Mouse (Mus musculus) heart, embryonic 11.5 days (tissue): ENCODE data around the gene Oosp3. TPM values are rescaled to one million over a fixed set of nuclear protein-coding genes. Genes with fewer than 3 reads are reported as not detected.

ENCODE experiments used
- ATAC-seq: fragments of 200-750 bp; cut with Nextera tagmentation; replicated peaks from 2 replicates; pipeline ENCODE4 v1.8.0; 2017; ENCODE audit warnings: moderate library complexity; ENCODE audit not compliant: insufficient number of reproducible peaks, low FRiP score, low TSS enrichment
- H3K27ac ChIP-seq: fragments of 300-500 bp; sonication (generic); 2 replicates; pipeline ENCODE4 v1.5.1; 2014; ENCODE audit warnings: mild to moderate bottlenecking, low read depth, low read length
- H3K27me3 ChIP-seq: fragments of 300-500 bp; sonication (generic); 2 replicates; pipeline ENCODE4 v1.6.1; 2014; ENCODE audit warnings: mild to moderate bottlenecking, low read length, mixed read lengths; ENCODE audit not compliant: control insufficient read depth, insufficient read depth
- H3K36me3 ChIP-seq: fragments of 300-500 bp; sonication (generic); 2 replicates; pipeline ENCODE4 v1.6.1; 2014; ENCODE audit warnings: mild to moderate bottlenecking, low read length, moderate library complexity, mixed read lengths; ENCODE audit not compliant: control insufficient read depth, insufficient read depth
- H3K4me1 ChIP-seq: fragments of 300-500 bp; sonication (generic); 2 replicates; pipeline ENCODE4 v1.6.1; 2014; ENCODE audit warnings: low read length; ENCODE audit not compliant: control insufficient read depth, insufficient read depth
- H3K4me2 ChIP-seq: fragments of 300-500 bp; sonication (generic); 2 replicates; pipeline ENCODE4 v1.6.1; 2014; ENCODE audit warnings: mild to moderate bottlenecking, moderate library complexity
- H3K4me3 ChIP-seq: fragments of 300-500 bp; sonication (generic); 2 replicates; pipeline ENCODE4 v1.5.1; 2014; ENCODE audit warnings: low read depth, low read length
- H3K9ac ChIP-seq: fragments of 300-500 bp; sonication (generic); 2 replicates; pipeline ENCODE4 v1.6.1; 2014; ENCODE audit warnings: mild to moderate bottlenecking, low read depth, low read length, moderate library complexity
- H3K9me3 ChIP-seq: fragments of 300-500 bp; sonication (generic); replicated peaks from 2 replicates; pipeline ENCODE4 v1.6.1; 2016; ENCODE audit warnings: low read length; ENCODE audit not compliant: control insufficient read depth
- WGBS: fragments of 180-500 bp; shearing (Covaris S2); extraction: QIAGEN DNeasy Blood & Tissue Kit; methylation state at CpG from one replicate; pipeline ENCODE4 v1.1.7; 2014; ENCODE audit not compliant: insufficient replicate concordance; 5-methylcytosine and 5-hydroxymethylcytosine counted together
- polyA plus RNA-seq: library from polyadenylated mRNA; unstranded; fragments of >200 nt; fragmentation: Nextera tagmentation; extraction: Ambion mirVana; gene quantifications from 2 replicates; pipeline ENCODE4 v1.2.1, GENCODE M21; 2014

The Oosp3 gene
- polyA plus RNA-seq, 1 experiment from 2014 or later: not detected

- Histone ChIP-seq H3K27me3 (no peaks in the 10 kb centered on the region), H3K27ac (no peak overlapping the region), H3K9me3 (no peaks in the 10 kb centered on the region), H3K4me2 (no peak overlapping the region), H3K4me3 (no peak overlapping the region), H3K36me3 (no peaks in the 10 kb centered on the region), H3K9ac (no peak overlapping the region), H3K4me1 (no peaks in the 10 kb centered on the region)
- WGBS: 80% methylated on average over 3 of the region's 3 CpGs
- ATAC-seq: no peak
These were observed 23.2 kb downstream of the Oosp3 start for GRCm38 (mm10) chr19:11720071-11720470.

- H3K4me1 ChIP-seq: no peaks in the 10 kb centered on the region
- no peak overlapping the region for H3K27ac ChIP-seq
- WGBS: 79% methylated on average over 2 of the region's 2 CpGs
- H3K4me2 ChIP-seq: no peak overlapping the region
- no peaks in the 10 kb centered on the region for H3K36me3 ChIP-seq
- H3K9me3 ChIP-seq: no peaks in the 10 kb centered on the region
- no peaks in the 10 kb centered on the region for H3K27me3 ChIP-seq
- no peak overlapping the region for H3K4me3 ChIP-seq
- no peak overlapping the region for H3K9ac ChIP-seq
- ATAC-seq: no peak
These were observed 27.0 kb downstream of the Oosp3 start for GRCm38 (mm10) chr19:11723870-11724269.

- Histone ChIP-seq H3K9me3 (no peaks in the 10 kb centered on the region), H3K36me3 (no peaks in the 10 kb centered on the region), H3K9ac (no peak overlapping the region), H3K4me3 (no peak overlapping the region), H3K27me3 (no peaks in the 10 kb centered on the region), H3K4me2 (no peak overlapping the region), H3K4me1 (no peaks in the 10 kb centered on the region), H3K27ac (no peak overlapping the region)
- ATAC-seq: no peak
- WGBS: 70% methylated on average over 6 of the region's 6 CpGs
These were observed 27.4 kb downstream of the Oosp3 start for GRCm38 (mm10) chr19:11724275-11724674.

- Histone ChIP-seq H3K4me3 (no peak overlapping the region), H3K9me3 (no peaks in the 10 kb centered on the region), H3K4me2 (no peak overlapping the region), H3K27me3 (no peaks in the 10 kb centered on the region), H3K36me3 (no peaks in the 10 kb centered on the region), H3K4me1 (no peaks in the 10 kb centered on the region), H3K9ac (no peak overlapping the region), H3K27ac (no peak overlapping the region)
- no peak for ATAC-seq
- WGBS: 60% methylated on average over 2 of the region's 2 CpGs
These were observed 29.1 kb downstream of the Oosp3 start for GRCm38 (mm10) chr19:11725915-11726314.

GRCm38 (mm10) chr19:11727304-11727703 is 30.4 kb downstream of the Oosp3 start:
- no peak for ATAC-seq
- Histone ChIP-seq H3K27me3 (no peaks in the 10 kb centered on the region), H3K27ac (no peak overlapping the region), H3K4me1 (no peaks in the 10 kb centered on the region), H3K9ac (no peak overlapping the region), H3K9me3 (no peaks in the 10 kb centered on the region), H3K4me3 (no peak overlapping the region), H3K4me2 (no peak overlapping the region), H3K36me3 (no peaks in the 10 kb centered on the region)
- 85% methylated on average over 5 of the region's 5 CpGs for WGBS

- H3K9ac ChIP-seq: no peak overlapping the region
These were observed 33.4 kb downstream of the Oosp3 start for GRCm38 (mm10) chr19:11730278-11730677.

GRCm38 (mm10) chr19:11736455-11736854 is 39.6 kb downstream of the Oosp3 start:
- no peak for ATAC-seq
- WGBS: 46% methylated on average over 1 of the region's 1 CpGs
- Histone ChIP-seq H3K9ac (no peak overlapping the region), H3K4me2 (no peak overlapping the region), H3K4me3 (no peak overlapping the region), H3K9me3 (no peaks in the 10 kb centered on the region), H3K4me1 (no peaks in the 10 kb centered on the region), H3K27ac (no peak overlapping the region), H3K27me3 (no peaks in the 10 kb centered on the region), H3K36me3 (no peaks in the 10 kb centered on the region)

More at GRCm38 (mm10) chr19:11730278-11730677, 33.4 kb downstream of the Oosp3 start:
- Histone ChIP-seq H3K9me3 (no peaks in the 10 kb centered on the region), H3K4me1 (no peaks in the 10 kb centered on the region), H3K27ac (no peak overlapping the region), H3K4me2 (no peak overlapping the region), H3K27me3 (no peaks in the 10 kb centered on the region), H3K36me3 (no peaks in the 10 kb centered on the region), H3K4me3 (no peak overlapping the region)
- ATAC-seq: no peak
- 62% methylated on average over 1 of the region's 1 CpGs for WGBS

GRCm38 (mm10) chr19:11745680-11746079 is 48.8 kb downstream of the Oosp3 start:
- Histone ChIP-seq H3K27me3 (no peaks in the 10 kb centered on the region), H3K9me3 (no peaks in the 10 kb centered on the region), H3K4me3 (no peak overlapping the region), H3K4me2 (no peak overlapping the region), H3K9ac (no peak overlapping the region), H3K4me1 (no peaks in the 10 kb centered on the region), H3K27ac (no peak overlapping the region), H3K36me3 (no peaks in the 10 kb centered on the region)
- ATAC-seq: no peak

GRCm38 (mm10) chr19:11747298-11747697 is 50.4 kb downstream of the Oosp3 start, which contains the start of gene Gif:
Gene Gif, plus strand, starts transcription at chr19:11747554.
- Histone ChIP-seq H3K9me3 (no peaks in the 10 kb centered on the region), H3K36me3 (no peaks in the 10 kb centered on the region), H3K27ac (no peak within 1 kb of the TSS), H3K4me3 (no peak within 1 kb of the TSS), H3K4me1 (no peaks in the 10 kb centered on the region), H3K4me2 (no peak within 1 kb of the TSS), H3K27me3 (no peaks in the 10 kb centered on the region), H3K9ac (no peak within 1 kb of the TSS)
- 61% methylated on average over 2 of the region's 2 CpGs for WGBS
- ATAC-seq: no peak
